Mouse (Mus musculus) liver, postnatal 0 days (tissue): ENCODE measurements around the gene Disp3. TPM values are rescaled to one million over a fixed set of nuclear protein-coding genes. Genes with fewer than 3 reads are reported as not detected.
A peak's percentile ranks its signal among the peaks of the same experiment; 100 is the strongest.

Source experiments
- ATAC-seq: fragments of 200-750 bp; cut with Nextera tagmentation; 2 replicates; pipeline ENCODE4 v1.8.0; 2017; ENCODE audit warnings: mild to moderate bottlenecking, moderate library complexity
- DNase-seq: peaks from one replicate; pipeline ENCODE4 v3.0.0-alpha.2; 2016
- H3K27ac ChIP-seq: fragments of 300-500 bp; sonication (generic); 2 replicates; pipeline ENCODE4 v1.5.1; 2014; ENCODE audit warnings: antibody characterized with exemption, moderate library complexity, mild to moderate bottlenecking, low read depth
- H3K27me3 ChIP-seq: fragments of 300-500 bp; sonication (generic); 2 replicates; pipeline ENCODE4 v1.6.1; 2014; ENCODE audit warnings: low read length, control low read depth, mixed read lengths; ENCODE audit not compliant: insufficient read depth
- H3K36me3 ChIP-seq: fragments of 300-500 bp; sonication (generic); replicated peaks from 2 replicates; pipeline ENCODE4 v1.6.1; 2014; ENCODE audit warnings: mild to moderate bottlenecking, control low read depth, low read length, moderate library complexity, mixed read lengths; ENCODE audit not compliant: insufficient read depth
- H3K4me1 ChIP-seq: fragments of 300-500 bp; sonication (generic); 2 replicates; pipeline ENCODE4 v1.6.1; 2014; ENCODE audit warnings: antibody characterized with exemption, mild to moderate bottlenecking, control low read depth; ENCODE audit not compliant: insufficient read depth
- H3K4me2 ChIP-seq: fragments of 300-500 bp; sonication (generic); 2 replicates; pipeline ENCODE4 v1.6.1; 2014; ENCODE audit warnings: low read depth, mild to moderate bottlenecking, low read length, moderate library complexity, mixed read lengths
- H3K4me3 ChIP-seq: fragments of 300-500 bp; sonication (generic); 2 replicates; pipeline ENCODE4 v1.5.1; 2014; ENCODE audit warnings: low read depth, low read length
- H3K9ac ChIP-seq: fragments of 300-500 bp; sonication (generic); replicated peaks from 2 replicates; pipeline ENCODE4 v1.6.1; 2014; ENCODE audit warnings: mild to moderate bottlenecking, moderate library complexity
- H3K9me3 ChIP-seq: fragments of 300-500 bp; sonication (generic); 2 replicates; pipeline ENCODE4 v1.6.1; 2016; ENCODE audit warnings: mild to moderate bottlenecking, control low read depth, low read length, mixed read lengths
- CTCF ChIP-seq: sonication (generic); IDR thresholded peaks from 2 replicates; pipeline ENCODE4 v1.5.1; 2016; ENCODE audit warnings: antibody characterized with exemption, low read depth
- EP300 ChIP-seq: IDR thresholded peaks from 2 replicates; pipeline ENCODE4 v1.6.1; 2016; ENCODE audit warnings: antibody characterized with exemption, low read depth, mild to moderate bottlenecking
- WGBS: fragments of 180-500 bp; shearing (Covaris S2); extraction: QIAGEN DNeasy Blood & Tissue Kit; methylation state at CpG from one replicate; pipeline ENCODE4 v1.1.7; 2014; ENCODE audit not compliant: insufficient replicate concordance; 5-methylcytosine and 5-hydroxymethylcytosine counted together
- polyA plus RNA-seq: library from polyadenylated mRNA; unstranded; fragments of >200 nt; fragmentation: Nextera tagmentation; extraction: Ambion mirVana; gene quantifications from 2 replicates; pipeline ENCODE4 v1.2.1, GENCODE M21; 2015

Disp3 gene
- polyA plus RNA-seq, 1 experiment from 2014 or later: not detected

- no peaks in the 10 kb centered on the region for H3K9me3 ChIP-seq
- H3K9ac ChIP-seq: no peak overlapping the region
- no peak overlapping the region for H3K27ac ChIP-seq
- no peaks in the 10 kb centered on the region for H3K27me3 ChIP-seq
- WGBS: 75% methylated on average over 6 of the region's 6 CpGs
- DNase-seq (no peak), ATAC-seq (no peak)
- H3K4me3 ChIP-seq: no peak overlapping the region
- TF ChIP-seq CTCF: no peak
- TF ChIP-seq EP300: no peak
- no peaks in the 10 kb centered on the region for H3K4me1 ChIP-seq
- no peaks in the 10 kb centered on the region for H3K36me3 ChIP-seq
- H3K4me2 ChIP-seq: no peak overlapping the region
Measured at GRCm38 (mm10) chr4:148297640-148298039, 9.9 kb upstream of the Disp3 start.

- ATAC-seq (no peak), DNase-seq (peak; percentile 54)
- Histone ChIP-seq H3K4me2 (no peak overlapping the region), H3K9ac (no peak overlapping the region), H3K27me3 (peaks cover 4% of the 10 kb centered on the region), H3K4me3 (no peak overlapping the region), H3K27ac (no peak overlapping the region), H3K36me3 (no peaks in the 10 kb centered on the region), H3K9me3 (no peaks in the 10 kb centered on the region), H3K4me1 (no peaks in the 10 kb centered on the region)
- no peak for TF ChIP-seq CTCF
- TF ChIP-seq EP300: no peak
- 10% methylated on average over 5 of the region's 5 CpGs for WGBS
Measured at GRCm38 (mm10) chr4:148293319-148293718, 5.6 kb upstream of the Disp3 start.

- ATAC-seq (no peak), DNase-seq (no peak)
- no peak for TF ChIP-seq CTCF
- TF ChIP-seq EP300: no peak
- H3K27ac ChIP-seq: no peak overlapping the region
- 66% methylated on average over 10 of the region's 10 CpGs for WGBS
- H3K36me3 ChIP-seq: no peaks in the 10 kb centered on the region
- no peak overlapping the region for H3K4me3 ChIP-seq
- H3K4me2 ChIP-seq: no peak overlapping the region
- H3K9me3 ChIP-seq: no peaks in the 10 kb centered on the region
- H3K9ac ChIP-seq: no peak overlapping the region
- peaks cover 19% of the 10 kb centered on the region for H3K27me3 ChIP-seq
- 0 out of 2 replicates have a peak, but pooled peaks cover 3% of the 10 kb centered on the region for H3K4me1 ChIP-seq
Measured at GRCm38 (mm10) chr4:148291849-148292248, 4.1 kb upstream of the Disp3 start.

GRCm38 (mm10) chr4:148291080-148291479, 3.3 kb upstream of the Disp3 start:
- DNase-seq: no peak
- H3K9me3 ChIP-seq: no peaks in the 10 kb centered on the region
- WGBS: 65% methylated on average over 2 of the region's 2 CpGs
- 0 out of 2 replicates have a peak, but pooled peaks cover 3% of the 10 kb centered on the region for H3K4me1 ChIP-seq
- H3K4me2 ChIP-seq: no peak overlapping the region
- H3K9ac ChIP-seq: no peak overlapping the region
- H3K4me3 ChIP-seq: no peak overlapping the region
- no peaks in the 10 kb centered on the region for H3K36me3 ChIP-seq
- TF ChIP-seq CTCF: no peak
- TF ChIP-seq EP300: no peak
- H3K27me3 ChIP-seq: peaks cover 26% of the 10 kb centered on the region
- no peak overlapping the region for H3K27ac ChIP-seq
- no peak for ATAC-seq

- peak overlapping the region; percentile 51 for H3K4me2 ChIP-seq
- H3K27me3 ChIP-seq: peaks cover 31% of the 10 kb centered on the region
- no peaks in the 10 kb centered on the region for H3K9me3 ChIP-seq
- 3% methylated on average over 31 of the region's 32 CpGs for WGBS
- 0 out of 2 replicates have a peak, but pooled peaks cover 3% of the 10 kb centered on the region for H3K4me1 ChIP-seq
- H3K27ac ChIP-seq: no peak overlapping the region
- H3K9ac ChIP-seq: no peak overlapping the region
- ATAC-seq (peak; percentile 77), DNase-seq (peak; percentile 81)
- TF ChIP-seq CTCF (peak; percentile 96), EP300 (no peak)
- H3K36me3 ChIP-seq: no peaks in the 10 kb centered on the region
- no peak overlapping the region for H3K4me3 ChIP-seq
Measured at GRCm38 (mm10) chr4:148288055-148288549, 337 bp upstream of the Disp3 start.

GRCm38 (mm10) chr4:148287041-148287440, 724 bp downstream of the Disp3 start:
- Histone ChIP-seq H3K36me3 (no peaks in the 10 kb centered on the region), H3K27ac (no peak overlapping the region), H3K4me1 (0 out of 2 replicates have a peak, but pooled peaks cover 3% of the 10 kb centered on the region), H3K4me3 (no peak overlapping the region), H3K27me3 (peaks cover 31% of the 10 kb centered on the region), H3K4me2 (no peak overlapping the region), H3K9me3 (no peaks in the 10 kb centered on the region), H3K9ac (no peak overlapping the region)
- no peak for ATAC-seq
- no peak for DNase-seq
- WGBS: 2% methylated on average over 20 of the region's 20 CpGs
- TF ChIP-seq EP300 (no peak), CTCF (no peak)
